Mouse (Mus musculus) CH12.LX (cell line): ENCODE measurements around the gene Ube2e3. TPM values are rescaled to one million over a fixed set of nuclear protein-coding genes. Genes with fewer than 3 reads are reported as not detected.
A peak's percentile ranks its signal among the peaks of the same experiment; 100 is the strongest.

ENCODE experiments used
- DNase-seq: peaks from one replicate; pipeline ENCODE4 v3.0.0-alpha.2; 2013; ENCODE audit errors: extremely low read depth
- H3K27ac ChIP-seq: 2 replicates; pipeline ENCODE4 v1.5.1; 2012; ENCODE audit warnings: low read depth, mild to moderate bottlenecking, control low read depth, moderate library complexity; ENCODE audit not compliant: insufficient read depth
- H3K27me3 ChIP-seq: replicated peaks from 2 replicates; pipeline ENCODE3; 2012; ENCODE audit warnings: inconsistent platforms
- H3K36me3 ChIP-seq, 2 experiments: replicated peaks in 1 of 2; 2 replicates each; pipeline versions ENCODE3 to v1.6.1; 2012; ENCODE audit warnings: inconsistent platforms in 1 of 2, low read length in 1 of 2, mild to moderate bottlenecking in 1 of 2, mixed read lengths in 1 of 2, moderate library complexity in 1 of 2; ENCODE audit not compliant: control insufficient read depth in 1 of 2, insufficient read depth in 1 of 2
- H3K4me1 ChIP-seq, 2 experiments: 2 replicates each; pipeline ENCODE4 v1.6.1; 2012; ENCODE audit warnings: inconsistent platforms in 1 of 2, moderate library complexity in 1 of 2; ENCODE audit not compliant: insufficient read depth in 2 of 2, control insufficient read depth in 1 of 2
- H3K4me2 ChIP-seq: 2 replicates; pipeline ENCODE4 v1.6.1; 2012; ENCODE audit warnings: low read depth, mild to moderate bottlenecking, control low read depth; ENCODE audit not compliant: poor library complexity, insufficient read depth, severe bottlenecking
- H3K4me3 ChIP-seq, 3 experiments: fragments of 150-350 bp in 1 of 3; sonication (generic) in 1 of 3; replicated peaks in 1 of 3; 2 replicates each; pipeline versions ENCODE3 to v1.5.1; 2011 to 2012; ENCODE audit warnings: low read depth in 2 of 3, low read length in 2 of 3, mild to moderate bottlenecking in 2 of 3, moderate library complexity in 2 of 3, control low read depth in 1 of 3, improper control_type of control experiment in 1 of 3, inconsistent platforms in 1 of 3, mixed read lengths in 1 of 3; ENCODE audit not compliant: poor library complexity in 1 of 3
- H3K79me2 ChIP-seq: replicated peaks from 2 replicates; pipeline ENCODE4 v1.6.1; 2012; ENCODE audit warnings: mild to moderate bottlenecking, moderate library complexity; ENCODE audit not compliant: control insufficient read depth, poor library complexity, insufficient read depth, severe bottlenecking; ENCODE audit errors: extremely low read depth
- H3K9ac ChIP-seq: 2 replicates; pipeline ENCODE4 v1.6.1; 2012; ENCODE audit warnings: low read depth, mild to moderate bottlenecking, control low read depth, moderate library complexity; ENCODE audit not compliant: insufficient read depth
- H3K9me3 ChIP-seq: replicated peaks from 2 replicates; pipeline ENCODE3; 2012; ENCODE audit warnings: low read length, inconsistent platforms, mixed read lengths
- CHD1 ChIP-seq: IDR thresholded peaks from 2 replicates; pipeline ENCODE4 v1.6.1; 2012; ENCODE audit warnings: low read depth, low read length, improper control_type of control experiment, inconsistent platforms
- CTCF ChIP-seq, 2 experiments: IDR thresholded peaks in 1 of 2; conservative IDR thresholded peaks in 1 of 2; 2 replicates each; pipeline ENCODE4 v1.5.1; 2011 to 2012; ENCODE audit warnings: low read depth in 2 of 2, low read length in 2 of 2, improper control_type of control experiment in 1 of 2, inconsistent platforms in 1 of 2, mild to moderate bottlenecking in 1 of 2, moderate library complexity in 1 of 2
- ELF1 ChIP-seq: IDR thresholded peaks from 2 replicates; pipeline ENCODE4 v1.6.1; 2014; ENCODE audit warnings: low read depth, mild to moderate bottlenecking, inconsistent platforms, low read length, improper control_type of control experiment
- EP300 ChIP-seq: IDR thresholded peaks from 2 replicates; pipeline ENCODE4 v1.6.1; 2011; ENCODE audit warnings: low read length, improper control_type of control experiment
- GABPA ChIP-seq: IDR thresholded peaks from 2 replicates; pipeline ENCODE4 v1.6.1; 2012; ENCODE audit warnings: low read depth, low read length, improper control_type of control experiment, inconsistent platforms; ENCODE audit not compliant: insufficient replicate concordance
- IRF4 ChIP-seq: IDR thresholded peaks from 2 replicates; pipeline ENCODE4 v1.6.1; 2014; ENCODE audit warnings: low read depth, mild to moderate bottlenecking, inconsistent platforms, low read length, improper control_type of control experiment
- JUND ChIP-seq: conservative IDR thresholded peaks from 2 replicates; pipeline ENCODE4 v1.6.1; 2011; ENCODE audit warnings: low read depth, low read length, improper control_type of control experiment
- KAT2A ChIP-seq: IDR thresholded peaks from 2 replicates; pipeline ENCODE4 v1.6.1; 2012; ENCODE audit warnings: low read length, improper control_type of control experiment, inconsistent platforms; ENCODE audit not compliant: insufficient replicate concordance
- MAX ChIP-seq: IDR thresholded peaks from 2 replicates; pipeline ENCODE4 v1.6.1; 2011; ENCODE audit warnings: low read length, improper control_type of control experiment
- MAZ ChIP-seq: IDR thresholded peaks from 2 replicates; pipeline ENCODE4 v1.6.1; 2012; ENCODE audit warnings: low read depth, mild to moderate bottlenecking, inconsistent platforms, low read length, improper control_type of control experiment, moderate library complexity
- MYC ChIP-seq: IDR thresholded peaks from 2 replicates; pipeline ENCODE4 v1.6.1; 2011; ENCODE audit warnings: low read depth, mild to moderate bottlenecking, improper control_type of control experiment, low read length
- NRF1 ChIP-seq: IDR thresholded peaks from 2 replicates; pipeline ENCODE4 v1.6.1; 2014; ENCODE audit warnings: low read depth, mild to moderate bottlenecking, inconsistent platforms, low read length, improper control_type of control experiment, moderate library complexity
- POLR2A ChIP-seq: IDR thresholded peaks from 2 replicates; pipeline ENCODE4 v1.6.1; 2011; ENCODE audit warnings: low read depth, mild to moderate bottlenecking, improper control_type of control experiment, low read length
- RAD21 ChIP-seq: IDR thresholded peaks from 2 replicates; pipeline ENCODE4 v1.6.1; 2011; ENCODE audit warnings: low read depth, mild to moderate bottlenecking, low read length, improper control_type of control experiment, moderate library complexity
- RCOR1 ChIP-seq: conservative IDR thresholded peaks from 2 replicates; pipeline ENCODE4 v1.6.1; 2012; ENCODE audit warnings: low read depth, mild to moderate bottlenecking, inconsistent platforms, low read length, improper control_type of control experiment
- SMC3 ChIP-seq: IDR thresholded peaks from 2 replicates; pipeline ENCODE4 v1.6.1; 2011; ENCODE audit warnings: low read depth, low read length, improper control_type of control experiment
- TBP ChIP-seq: conservative IDR thresholded peaks from 2 replicates; pipeline ENCODE4 v1.6.1; 2011; ENCODE audit warnings: low read depth, low read length, improper control_type of control experiment
- TCF12 ChIP-seq: IDR thresholded peaks from 2 replicates; pipeline ENCODE4 v1.6.1; 2014; ENCODE audit warnings: low read depth, mild to moderate bottlenecking, inconsistent platforms, low read length, improper control_type of control experiment
- UBTF ChIP-seq: IDR thresholded peaks from 2 replicates; pipeline ENCODE4 v1.6.1; 2012; ENCODE audit warnings: low read depth, mild to moderate bottlenecking, inconsistent platforms, low read length, improper control_type of control experiment, moderate library complexity
- ZKSCAN1 ChIP-seq: IDR thresholded peaks from 2 replicates; pipeline ENCODE4 v1.6.1; 2012; ENCODE audit warnings: low read depth, inconsistent platforms, low read length, improper control_type of control experiment, borderline replicate concordance
- dilution Hi-C: fragments of 300-500 bp; cut with MboI; formaldehyde crosslinking; loops from 2 replicates; pipeline ENCODE4 v1.14.3; 2020; ENCODE audit warnings: low sequenced_read_pairs; ENCODE audit not compliant: extremely low pct_unique_long_range_greater_than_20kb, extremely low pct_ligation_motif_present
- in situ Hi-C: fragments of 300-500 bp; cut with MboI; formaldehyde crosslinking; loops from 3 replicates; pipeline ENCODE4 v1.14.3; 2019; ENCODE audit warnings: low sequenced_read_pairs, low pct_ligation_motif_present, low pct_unique_long_range_greater_than_20kb, mixed read lengths
- polyA plus RNA-seq: library from polyadenylated mRNA; unstranded; fragments of >175 nt; gene quantifications from 2 replicates; pipeline ENCODE4 v1.2.1, GENCODE M21; 2012; ENCODE audit warnings: low read depth; ENCODE audit not compliant: insufficient read length
- total RNA-seq, 2 experiments: library from RNA; depleted of rRNA; stranded (reverse); fragments of 300-350 nt in 1 of 2; fragments of >200 nt in 1 of 2; gene quantifications; 2 replicates each; pipeline ENCODE4 v1.2.3; 2012 to 2014

The Ube2e3 gene
- total and polyA plus RNA-seq, 3 experiments, result 22.1 to 66.4 (median 44.7) TPM

- peak overlapping the region in 1 of 3 experiments; percentile 43 for H3K4me3 ChIP-seq
- TF ChIP-seq RCOR1 (no peak), EP300 (no peak), MYC (0 out of 2 replicates have a peak, but pooled peaks have one; percentile 18), RAD21 (no peak), TCF12 (0 out of 2 replicates have a peak, but pooled peaks have one; percentile 18), MAZ (no peak), ELF1 (0 out of 2 replicates have a peak, but pooled peaks have one; percentile 44), SMC3 (no peak), MAX (0 out of 2 replicates have a peak, but pooled peaks have one; percentile 38), TBP (0 out of 2 replicates have a peak, but pooled peaks have one; percentile 23)
- H3K9me3 ChIP-seq, result no peaks in the 10 kb centered on the region
- no peaks in the 10 kb centered on the region for H3K36me3 ChIP-seq
- no peaks in the 10 kb centered on the region for H3K27me3 ChIP-seq
- H3K79me2 ChIP-seq, result no peaks in the 10 kb centered on the region
- DNase-seq, result no peak
- no peak overlapping the region for H3K27ac ChIP-seq
- dilution Hi-C loops (no loop called here), in situ Hi-C loops (no loop called here)
- H3K4me1 ChIP-seq, result peaks cover 3 to 8% of the 10 kb centered on the region in 2 experiments; a peak in 2 of 4 replicates
- H3K4me2 ChIP-seq, result peak overlapping the region; percentile 48
- H3K9ac ChIP-seq, result peak overlapping the region; percentile 40
Measured at GRCm38 (mm10) chr2:78845717-78846116, 22.2 kb upstream of the Ube2e3 start.

- Histone ChIP-seq H3K9me3 (no peaks in the 10 kb centered on the region), H3K4me3 (no peak overlapping the region), H3K4me2 (no peak overlapping the region), H3K27me3 (no peaks in the 10 kb centered on the region), H3K36me3 (no peaks in the 10 kb centered on the region), H3K4me1 (no peaks in the 10 kb centered on the region), H3K9ac (no peak overlapping the region), H3K27ac (no peak overlapping the region), H3K79me2 (no peaks in the 10 kb centered on the region)
- TF ChIP-seq IRF4 (no peak), POLR2A (no peak), TCF12 (no peak), MYC (no peak), EP300 (no peak), CHD1 (no peak), ZKSCAN1 (no peak), CTCF (conservative IDR thresholded peaks at IDR 0.05 in 1 of 2, IDR thresholded peaks at IDR 0.05 in 1 of 2; ENCODE audit: low read depth in 2 of 2, low read length in 2 of 2) (no peak), KAT2A (no peak), NRF1 (no peak), SMC3 (no peak), UBTF (no peak), MAZ (no peak), JUND (no peak), GABPA (no peak)
- in situ Hi-C loops, result no loop called here
- dilution Hi-C loops, result no loop called here
- DNase-seq, result no peak
Measured at GRCm38 (mm10) chr2:78854315-78854714, 13.6 kb upstream of the Ube2e3 start.
